Mouse (Mus musculus) liver, postnatal 0 days (tissue): Measurements from ENCODE around the gene Stac.

Experiments used
- CTCF ChIP-seq: sonication (generic); IDR thresholded peaks from 2 replicates; pipeline ENCODE4 v1.5.1; 2016; ENCODE audit warnings: antibody characterized with exemption, low read depth
- EP300 ChIP-seq: IDR thresholded peaks from 2 replicates; pipeline ENCODE4 v1.6.1; 2016; ENCODE audit warnings: antibody characterized with exemption, low read depth, mild to moderate bottlenecking

DNA sequence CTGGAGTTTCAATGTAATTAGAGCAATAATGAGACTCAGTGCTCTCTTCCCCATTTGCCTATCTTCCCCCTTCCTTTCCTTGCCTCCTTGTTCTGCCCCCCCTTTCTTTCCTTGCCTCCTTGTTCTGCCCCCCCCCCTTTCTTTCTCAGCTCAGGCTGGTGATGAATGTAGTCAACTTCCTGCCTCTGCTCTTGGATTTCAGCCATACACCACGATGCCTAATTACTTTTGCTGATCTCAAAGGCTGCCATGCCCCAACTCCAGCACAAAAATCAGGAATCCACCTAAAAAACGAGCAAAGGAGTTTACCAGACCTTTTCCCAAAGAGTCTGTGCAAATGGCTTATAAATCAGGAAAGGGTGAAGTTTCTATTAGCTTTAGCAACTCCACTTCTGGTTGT lies 10.6 kb downstream of the Stac start:
- TF ChIP-seq CTCF: no peak
- no peak for TF ChIP-seq EP300
